Mouse (Mus musculus) CH12.LX (cell line): Measurements from ENCODE around the gene Opcml. TPM values are rescaled to one million over a fixed set of nuclear protein-coding genes. Genes with fewer than 3 reads are reported as not detected.

Experiments used
- DNase-seq: peaks from one replicate; pipeline ENCODE4 v3.0.0-alpha.2; 2013; ENCODE audit errors: extremely low read depth
- H3K27ac ChIP-seq: 2 replicates; pipeline ENCODE4 v1.5.1; 2012; ENCODE audit warnings: low read depth, mild to moderate bottlenecking, control low read depth, moderate library complexity; ENCODE audit not compliant: insufficient read depth
- H3K27me3 ChIP-seq: replicated peaks from 2 replicates; pipeline ENCODE3; 2012; ENCODE audit warnings: inconsistent platforms
- H3K36me3 ChIP-seq, 2 experiments: replicated peaks in 1 of 2; 2 replicates each; pipeline versions ENCODE3 to v1.6.1; 2012; ENCODE audit warnings: inconsistent platforms in 1 of 2, low read length in 1 of 2, mild to moderate bottlenecking in 1 of 2, mixed read lengths in 1 of 2, moderate library complexity in 1 of 2; ENCODE audit not compliant: control insufficient read depth in 1 of 2, insufficient read depth in 1 of 2
- H3K4me1 ChIP-seq, 2 experiments: 2 replicates each; pipeline ENCODE4 v1.6.1; 2012; ENCODE audit warnings: inconsistent platforms in 1 of 2, moderate library complexity in 1 of 2; ENCODE audit not compliant: insufficient read depth in 2 of 2, control insufficient read depth in 1 of 2
- H3K4me2 ChIP-seq: 2 replicates; pipeline ENCODE4 v1.6.1; 2012; ENCODE audit warnings: low read depth, mild to moderate bottlenecking, control low read depth; ENCODE audit not compliant: poor library complexity, insufficient read depth, severe bottlenecking
- H3K4me3 ChIP-seq, 3 experiments: fragments of 150-350 bp in 1 of 3; sonication (generic) in 1 of 3; replicated peaks in 1 of 3; 2 replicates each; pipeline versions ENCODE3 to v1.5.1; 2011 to 2012; ENCODE audit warnings: low read depth in 2 of 3, low read length in 2 of 3, mild to moderate bottlenecking in 2 of 3, moderate library complexity in 2 of 3, control low read depth in 1 of 3, improper control_type of control experiment in 1 of 3, inconsistent platforms in 1 of 3, mixed read lengths in 1 of 3; ENCODE audit not compliant: poor library complexity in 1 of 3
- H3K79me2 ChIP-seq: replicated peaks from 2 replicates; pipeline ENCODE4 v1.6.1; 2012; ENCODE audit warnings: mild to moderate bottlenecking, moderate library complexity; ENCODE audit not compliant: control insufficient read depth, poor library complexity, insufficient read depth, severe bottlenecking; ENCODE audit errors: extremely low read depth
- H3K9ac ChIP-seq: 2 replicates; pipeline ENCODE4 v1.6.1; 2012; ENCODE audit warnings: low read depth, mild to moderate bottlenecking, control low read depth, moderate library complexity; ENCODE audit not compliant: insufficient read depth
- H3K9me3 ChIP-seq: replicated peaks from 2 replicates; pipeline ENCODE3; 2012; ENCODE audit warnings: low read length, inconsistent platforms, mixed read lengths
- BHLHE40 ChIP-seq: IDR thresholded peaks from 2 replicates; pipeline ENCODE4 v1.6.1; 2011; ENCODE audit warnings: mild to moderate bottlenecking, low read depth, low read length, improper control_type of control experiment
- CHD1 ChIP-seq: IDR thresholded peaks from 2 replicates; pipeline ENCODE4 v1.6.1; 2012; ENCODE audit warnings: low read depth, low read length, improper control_type of control experiment, inconsistent platforms
- ELF1 ChIP-seq: IDR thresholded peaks from 2 replicates; pipeline ENCODE4 v1.6.1; 2014; ENCODE audit warnings: low read depth, mild to moderate bottlenecking, inconsistent platforms, low read length, improper control_type of control experiment
- EP300 ChIP-seq: IDR thresholded peaks from 2 replicates; pipeline ENCODE4 v1.6.1; 2011; ENCODE audit warnings: low read length, improper control_type of control experiment
- ETS1 ChIP-seq: conservative IDR thresholded peaks from 2 replicates; pipeline ENCODE4 v1.6.1; 2012; ENCODE audit warnings: low read depth, mild to moderate bottlenecking, inconsistent platforms, low read length, improper control_type of control experiment, moderate library complexity
- HCFC1 ChIP-seq: IDR thresholded peaks from 2 replicates; pipeline ENCODE4 v1.6.1; 2012; ENCODE audit warnings: low read depth, mild to moderate bottlenecking, inconsistent platforms, low read length, improper control_type of control experiment
- IRF4 ChIP-seq: IDR thresholded peaks from 2 replicates; pipeline ENCODE4 v1.6.1; 2014; ENCODE audit warnings: low read depth, mild to moderate bottlenecking, inconsistent platforms, low read length, improper control_type of control experiment
- JUN ChIP-seq: IDR thresholded peaks from 2 replicates; pipeline ENCODE4 v1.6.1; 2011; ENCODE audit warnings: low read depth, mild to moderate bottlenecking, low read length, improper control_type of control experiment, moderate library complexity; ENCODE audit not compliant: insufficient read depth
- MAX ChIP-seq: IDR thresholded peaks from 2 replicates; pipeline ENCODE4 v1.6.1; 2011; ENCODE audit warnings: low read length, improper control_type of control experiment
- MAZ ChIP-seq: IDR thresholded peaks from 2 replicates; pipeline ENCODE4 v1.6.1; 2012; ENCODE audit warnings: low read depth, mild to moderate bottlenecking, inconsistent platforms, low read length, improper control_type of control experiment, moderate library complexity
- MXI1 ChIP-seq: IDR thresholded peaks from 2 replicates; pipeline ENCODE4 v1.6.1; 2011; ENCODE audit warnings: mild to moderate bottlenecking, low read depth, low read length, improper control_type of control experiment
- NELFE ChIP-seq: IDR thresholded peaks from 2 replicates; pipeline ENCODE4 v1.6.1; 2011; ENCODE audit warnings: low read depth, low read length, improper control_type of control experiment
- NRF1 ChIP-seq: IDR thresholded peaks from 2 replicates; pipeline ENCODE4 v1.6.1; 2014; ENCODE audit warnings: low read depth, mild to moderate bottlenecking, inconsistent platforms, low read length, improper control_type of control experiment, moderate library complexity
- PAX5 ChIP-seq: IDR thresholded peaks from 2 replicates; pipeline ENCODE4 v1.6.1; 2012; ENCODE audit warnings: low read length, inconsistent platforms, mixed read lengths
- POLR2A ChIP-seq: IDR thresholded peaks from 2 replicates; pipeline ENCODE4 v1.6.1; 2011; ENCODE audit warnings: low read depth, mild to moderate bottlenecking, improper control_type of control experiment, low read length
- POLR2AphosphoS2 ChIP-seq: IDR thresholded peaks from 2 replicates; pipeline ENCODE4 v1.6.1; 2011; ENCODE audit warnings: low read depth, low read length, improper control_type of control experiment
- RAD21 ChIP-seq: IDR thresholded peaks from 2 replicates; pipeline ENCODE4 v1.6.1; 2011; ENCODE audit warnings: low read depth, mild to moderate bottlenecking, low read length, improper control_type of control experiment, moderate library complexity
- RCOR1 ChIP-seq: conservative IDR thresholded peaks from 2 replicates; pipeline ENCODE4 v1.6.1; 2012; ENCODE audit warnings: low read depth, mild to moderate bottlenecking, inconsistent platforms, low read length, improper control_type of control experiment
- SIN3A ChIP-seq: IDR thresholded peaks from 2 replicates; pipeline ENCODE4 v1.6.1; 2012; ENCODE audit warnings: low read length, improper control_type of control experiment, inconsistent platforms
- SMC3 ChIP-seq: IDR thresholded peaks from 2 replicates; pipeline ENCODE4 v1.6.1; 2011; ENCODE audit warnings: low read depth, low read length, improper control_type of control experiment
- TCF12 ChIP-seq: IDR thresholded peaks from 2 replicates; pipeline ENCODE4 v1.6.1; 2014; ENCODE audit warnings: low read depth, mild to moderate bottlenecking, inconsistent platforms, low read length, improper control_type of control experiment
- UBTF ChIP-seq: IDR thresholded peaks from 2 replicates; pipeline ENCODE4 v1.6.1; 2012; ENCODE audit warnings: low read depth, mild to moderate bottlenecking, inconsistent platforms, low read length, improper control_type of control experiment, moderate library complexity
- USF1 ChIP-seq: IDR thresholded peaks from 2 replicates; pipeline ENCODE4 v1.6.1; 2014; ENCODE audit warnings: low read depth, mild to moderate bottlenecking, inconsistent platforms, low read length, improper control_type of control experiment
- ZC3H11A ChIP-seq: IDR thresholded peaks from 2 replicates; pipeline ENCODE4 v1.6.1; 2012; ENCODE audit warnings: low read depth, mild to moderate bottlenecking, inconsistent platforms, low read length, improper control_type of control experiment
- ZKSCAN1 ChIP-seq: IDR thresholded peaks from 2 replicates; pipeline ENCODE4 v1.6.1; 2012; ENCODE audit warnings: low read depth, inconsistent platforms, low read length, improper control_type of control experiment, borderline replicate concordance
- dilution Hi-C: fragments of 300-500 bp; cut with MboI; formaldehyde crosslinking; loops from 2 replicates; pipeline ENCODE4 v1.14.3; 2020; ENCODE audit warnings: low sequenced_read_pairs; ENCODE audit not compliant: extremely low pct_unique_long_range_greater_than_20kb, extremely low pct_ligation_motif_present
- in situ Hi-C: fragments of 300-500 bp; cut with MboI; formaldehyde crosslinking; loops from 3 replicates; pipeline ENCODE4 v1.14.3; 2019; ENCODE audit warnings: low sequenced_read_pairs, low pct_ligation_motif_present, low pct_unique_long_range_greater_than_20kb, mixed read lengths
- polyA plus RNA-seq: library from polyadenylated mRNA; unstranded; fragments of >175 nt; gene quantifications from 2 replicates; pipeline ENCODE4 v1.2.1, GENCODE M21; 2012; ENCODE audit warnings: low read depth; ENCODE audit not compliant: insufficient read length
- total RNA-seq, 2 experiments: library from RNA; depleted of rRNA; stranded (reverse); fragments of 300-350 nt in 1 of 2; fragments of >200 nt in 1 of 2; gene quantifications; 2 replicates each; pipeline ENCODE4 v1.2.3; 2012 to 2014

Opcml gene
- total and polyA plus RNA-seq, 3 experiments = 0.34 to 0.60 TPM; not detected in 1

DNA sequence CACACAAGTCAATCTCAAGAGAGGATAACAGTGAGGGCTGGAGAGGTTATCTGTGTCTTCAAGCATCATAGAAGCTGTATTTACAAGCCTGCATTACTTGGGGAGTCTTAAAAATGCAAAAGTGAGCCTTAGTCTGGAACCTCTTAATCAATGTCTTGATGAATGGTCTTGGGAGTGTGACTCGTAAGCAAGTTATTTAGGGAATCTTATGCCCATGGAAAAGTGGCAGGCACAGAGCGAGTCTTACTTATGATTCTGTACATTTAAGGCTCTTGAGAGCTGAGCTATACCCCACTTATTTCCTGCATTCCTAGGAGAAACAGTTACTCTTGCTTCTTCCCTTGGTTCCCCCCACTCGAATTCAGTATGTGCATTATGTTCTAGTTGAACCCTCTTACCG lies 1119.2 kb downstream of the Opcml start:
- in situ Hi-C loops (no loop called here), dilution Hi-C loops (no loop called here)
- TF ChIP-seq ETS1 (no peak), USF1 (no peak), SIN3A (no peak), PAX5 (no peak), POLR2A (no peak), NELFE (no peak), MXI1 (no peak), RCOR1 (no peak), ZKSCAN1 (no peak), JUN (no peak), ZC3H11A (no peak), MAX (no peak), BHLHE40 (no peak), UBTF (no peak), SMC3 (no peak)
- Histone ChIP-seq H3K4me3 (no peak overlapping the region), H3K36me3 (no peaks in the 10 kb centered on the region), H3K4me2 (no peak overlapping the region), H3K4me1 (no peaks in the 10 kb centered on the region), H3K9me3 (peaks cover 62% of the 10 kb centered on the region), H3K27ac (no peak overlapping the region), H3K27me3 (no peaks in the 10 kb centered on the region), H3K79me2 (no peaks in the 10 kb centered on the region), H3K9ac (no peak overlapping the region)
- DNase-seq = no peak

DNA sequence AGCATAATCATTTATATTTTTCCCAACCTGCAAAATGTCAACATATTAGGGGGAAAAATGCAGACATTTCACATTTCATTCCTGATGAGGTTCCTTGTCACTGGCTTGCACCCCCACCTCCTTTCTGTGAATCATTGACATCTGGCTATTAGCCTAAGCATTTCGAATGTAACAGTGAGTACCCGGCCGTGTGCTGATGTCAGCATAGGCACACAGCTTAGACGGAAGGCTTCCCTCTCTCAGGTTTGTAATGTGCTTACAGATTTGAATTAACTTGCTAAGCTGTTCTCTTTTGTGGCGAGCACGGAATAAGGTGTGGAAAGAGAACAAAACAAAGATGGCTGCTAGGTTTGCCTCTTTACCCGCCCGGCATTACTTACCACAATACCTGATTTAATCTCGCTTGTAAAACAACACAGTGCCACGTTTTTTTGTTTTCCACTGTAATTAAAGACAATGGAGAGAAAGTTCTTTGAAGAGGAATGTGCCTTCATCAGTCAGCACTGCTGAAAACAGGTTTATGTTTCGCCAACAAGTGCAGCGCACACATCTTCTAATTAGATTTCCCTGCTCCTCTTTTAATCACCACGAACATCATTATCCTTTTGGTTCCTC lies 1121.1 kb downstream of the Opcml start:
- Histone ChIP-seq H3K36me3 (no peaks in the 10 kb centered on the region), H3K79me2 (no peaks in the 10 kb centered on the region), H3K9ac (no peak overlapping the region), H3K27ac (no peak overlapping the region), H3K27me3 (no peaks in the 10 kb centered on the region), H3K4me1 (no peaks in the 10 kb centered on the region), H3K9me3 (peaks cover 66% of the 10 kb centered on the region), H3K4me3 (no peak overlapping the region), H3K4me2 (no peak overlapping the region)
- TF ChIP-seq MAX (no peak), NELFE (no peak), SIN3A (no peak), USF1 (no peak), IRF4 (no peak), CHD1 (no peak), TCF12 (no peak), ZC3H11A (no peak), NRF1 (no peak), SMC3 (no peak), MAZ (no peak), ELF1 (no peak), BHLHE40 (no peak), MXI1 (no peak), RAD21 (no peak), RCOR1 (no peak), HCFC1 (no peak), POLR2A (no peak), POLR2AphosphoS2 (no peak), EP300 (no peak)
- dilution Hi-C loops = no loop called here
- no peak for DNase-seq
- in situ Hi-C loops = no loop called here
